Mouse (Mus musculus) liver, embryonic 11.5 days (tissue): ENCODE data around the gene Glipr1l3. TPM values are rescaled to one million over a fixed set of nuclear protein-coding genes. Genes with fewer than 3 reads are reported as not detected.
"Not testable (repeated sequence)": the region's sequence is repeated elsewhere in the genome, so short reads cannot be mapped to it uniquely, and the experiment has no call there.

Source experiments
- ATAC-seq: fragments of 200-750 bp; cut with Nextera tagmentation; replicated peaks from 2 replicates; pipeline ENCODE4 v1.8.0; 2017; ENCODE audit warnings: moderate number of reproducible peaks, mild to moderate bottlenecking, moderate TSS enrichment, moderate library complexity; ENCODE audit not compliant: low FRiP score
- DNase-seq: peaks from one replicate; pipeline ENCODE4 v3.0.0-alpha.2; 2017; ENCODE audit warnings: low spot score
- H3K27ac ChIP-seq: fragments of 300-500 bp; sonication (generic); 2 replicates; pipeline ENCODE4 v1.5.1; 2014; ENCODE audit warnings: mild to moderate bottlenecking, low read depth, low read length, control low read depth
- H3K27me3 ChIP-seq: fragments of 300-500 bp; sonication (generic); replicated peaks from 2 replicates; pipeline ENCODE4 v1.6.1; 2014; ENCODE audit warnings: low read length, mixed read lengths; ENCODE audit not compliant: control insufficient read depth, insufficient read depth
- H3K36me3 ChIP-seq: fragments of 300-500 bp; sonication (generic); 2 replicates; pipeline ENCODE4 v1.6.1; 2014; ENCODE audit warnings: mild to moderate bottlenecking, low read length, moderate library complexity, mixed read lengths; ENCODE audit not compliant: control insufficient read depth, insufficient read depth
- H3K4me1 ChIP-seq: fragments of 300-500 bp; sonication (generic); replicated peaks from 2 replicates; pipeline ENCODE4 v1.6.1; 2014; ENCODE audit warnings: low read length, mixed read lengths; ENCODE audit not compliant: control insufficient read depth, insufficient read depth
- H3K4me2 ChIP-seq: fragments of 300-500 bp; sonication (generic); 2 replicates; pipeline ENCODE4 v1.6.1; 2014; ENCODE audit warnings: mild to moderate bottlenecking, control low read depth, moderate library complexity
- H3K4me3 ChIP-seq: fragments of 300-500 bp; sonication (generic); 2 replicates; pipeline ENCODE4 v1.5.1; 2014; ENCODE audit warnings: low read depth, low read length, control low read depth
- H3K9ac ChIP-seq: fragments of 300-500 bp; sonication (generic); 2 replicates; pipeline ENCODE4 v1.6.1; 2014; ENCODE audit warnings: low read depth, low read length, control low read depth
- H3K9me3 ChIP-seq: fragments of 300-500 bp; sonication (generic); 2 replicates; pipeline ENCODE4 v1.6.1; 2016; ENCODE audit warnings: low read length, inconsistent platforms, mixed read lengths; ENCODE audit not compliant: control insufficient read depth
- WGBS: fragments of 180-500 bp; shearing (Covaris S2); extraction: QIAGEN DNeasy Blood & Tissue Kit; methylation state at CpG from one replicate; pipeline ENCODE4 v1.1.7; 2014; 5-methylcytosine and 5-hydroxymethylcytosine counted together
- polyA plus RNA-seq: library from polyadenylated mRNA; unstranded; fragments of >200 nt; fragmentation: Nextera tagmentation; extraction: Ambion mirVana; gene quantifications from 2 replicates; pipeline ENCODE4 v1.2.1, GENCODE M21; 2014

Gene Glipr1l3
- polyA plus RNA-seq, 1 experiment from 2014 or later: not detected

DNA sequence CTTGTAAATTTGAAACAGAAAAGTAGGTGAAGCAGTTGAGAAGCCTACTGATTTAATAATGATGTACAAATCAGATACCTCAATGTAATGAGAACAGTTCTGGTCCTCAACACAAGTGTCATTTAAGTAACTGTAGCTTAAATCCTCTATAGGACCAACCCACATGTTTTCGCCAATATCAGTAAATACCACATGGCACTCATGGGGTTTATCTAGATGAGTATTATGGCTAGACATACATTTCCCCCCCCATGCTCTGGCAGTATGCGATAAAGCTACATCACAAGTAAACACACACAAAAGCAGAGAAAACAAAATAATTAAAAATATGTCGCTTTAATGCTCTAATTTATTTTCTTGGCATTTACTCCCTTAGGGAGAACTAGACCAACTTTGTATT, 27.9 kb downstream of the Glipr1l3 start:
- 81% methylated on average over 3 of the region's 3 CpGs for WGBS
- DNase-seq (no peak), ATAC-seq (no peak)
- Histone ChIP-seq H3K9ac (no peak overlapping the region), H3K4me3 (no peak overlapping the region), H3K36me3 (no peaks in the 10 kb centered on the region), H3K9me3 (no peaks in the 10 kb centered on the region), H3K27ac (no peak overlapping the region), H3K27me3 (no peaks in the 10 kb centered on the region), H3K4me2 (no peak overlapping the region), H3K4me1 (no peaks in the 10 kb centered on the region)

DNA sequence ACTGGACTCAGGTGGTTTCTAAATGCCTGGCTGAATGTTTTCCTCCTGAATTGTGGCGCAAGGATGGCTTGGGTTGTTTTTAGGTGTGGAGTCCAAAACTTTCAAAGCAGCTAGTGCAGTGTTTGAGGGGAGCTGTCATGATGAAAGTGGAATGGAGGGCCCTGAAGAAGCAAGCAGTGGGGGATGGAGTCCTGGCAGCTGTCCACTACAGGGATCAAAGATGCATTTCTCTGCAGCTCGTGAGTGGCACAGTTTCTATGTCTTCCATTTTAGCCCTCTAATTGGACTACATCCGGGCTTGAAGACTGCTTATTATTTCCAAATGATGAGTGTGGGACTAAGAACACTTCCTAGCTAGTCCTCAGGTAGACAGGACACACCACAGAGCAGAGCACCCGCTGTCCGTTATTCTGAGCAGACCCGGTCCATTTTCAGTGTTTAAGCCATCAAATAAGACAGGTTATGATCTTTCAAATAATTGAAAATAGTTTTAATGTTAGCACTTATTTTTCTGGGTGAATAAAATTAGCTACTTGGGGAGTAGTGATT, 32.4 kb downstream of the Glipr1l3 start:
- not testable (repeated sequence) for H3K27ac ChIP-seq, H3K4me3 ChIP-seq, H3K36me3 ChIP-seq, DNase-seq, H3K4me1 ChIP-seq, H3K4me2 ChIP-seq, H3K27me3 ChIP-seq, H3K9ac ChIP-seq, ATAC-seq, H3K9me3 ChIP-seq
- WGBS: 81% methylated on average over 6 of the region's 6 CpGs

DNA sequence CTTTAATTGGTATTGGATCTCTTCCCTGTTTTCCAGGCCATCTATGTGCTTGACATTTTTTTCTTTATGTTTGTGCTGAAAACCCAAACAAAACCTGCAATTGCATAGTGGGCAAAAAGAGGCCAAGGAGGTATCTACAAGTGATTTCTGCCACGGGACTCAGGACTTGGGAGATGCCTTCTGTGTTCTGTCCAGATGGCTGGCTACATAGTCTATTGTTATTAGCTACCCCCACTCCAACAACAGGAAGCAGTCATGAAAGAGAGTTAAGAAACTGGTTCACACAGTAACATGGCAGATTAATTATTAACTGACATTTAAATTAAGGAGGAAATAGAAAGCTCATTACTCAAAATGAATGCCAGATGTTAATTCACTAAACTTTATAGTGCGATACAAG, 35.0 kb downstream of the Glipr1l3 start:
- not testable (repeated sequence) for H3K9ac ChIP-seq, H3K9me3 ChIP-seq, H3K4me3 ChIP-seq, H3K27me3 ChIP-seq, DNase-seq, H3K36me3 ChIP-seq, H3K4me1 ChIP-seq, H3K4me2 ChIP-seq, H3K27ac ChIP-seq, ATAC-seq
- 71% methylated on average over 2 of the region's 2 CpGs for WGBS

GRCm38 (mm10) chr10:112110401-112110800, 49.7 kb downstream of the Glipr1l3 start:
- 85% methylated on average over 7 of the region's 7 CpGs for WGBS
- no peaks in the 10 kb centered on the region for H3K9me3 ChIP-seq
- DNase-seq: no peak
- H3K9ac ChIP-seq: no peak overlapping the region
- no peaks in the 10 kb centered on the region for H3K27me3 ChIP-seq
- no peak overlapping the region for H3K27ac ChIP-seq
- H3K36me3 ChIP-seq: no peaks in the 10 kb centered on the region
- no peaks in the 10 kb centered on the region for H3K4me1 ChIP-seq
- no peak overlapping the region for H3K4me2 ChIP-seq
- ATAC-seq: no peak
- no peak overlapping the region for H3K4me3 ChIP-seq

GRCm38 (mm10) chr10:112105785-112106184, 54.3 kb downstream of the Glipr1l3 start:
- DNase-seq: peak; percentile 45
- not testable (repeated sequence) for ATAC-seq, H3K36me3 ChIP-seq, H3K4me2 ChIP-seq, H3K9me3 ChIP-seq, H3K27me3 ChIP-seq, H3K27ac ChIP-seq, H3K4me1 ChIP-seq, H3K9ac ChIP-seq, H3K4me3 ChIP-seq
- WGBS: 10% methylated on average over 5 of the region's 5 CpGs

Other genes with a start within 250 kb of the Glipr1l3 start
- gene Krr1, start 187.7 kb downstream of the Glipr1l3 start, polyA plus RNA-seq: 56.5 and 57.6 TPM in 2 replicates
- gene Glipr1, start 157.7 kb downstream of the Glipr1l3 start, polyA plus RNA-seq: 7.8 and 9.8 TPM in 2 replicates
- not detected in 2 replicates for gene Glipr1l1, start 100.1 kb downstream of the Glipr1l3 start, polyA plus RNA-seq
- not detected in 2 replicates for gene Glipr1l2, start 77.0 kb downstream of the Glipr1l3 start, polyA plus RNA-seq
- not detected in 2 replicates for gene Caps2, start 3.3 kb upstream of the Glipr1l3 start, polyA plus RNA-seq
- gene Kcnc2, start 110.8 kb upstream of the Glipr1l3 start, polyA plus RNA-seq: 0.08 and 0.21 TPM in 2 replicates